Mouse (Mus musculus) kidney, postnatal 4 days (tissue): ENCODE results near the gene Mipol1.

Experiments used
- DNase-seq, 2 experiments: peaks; one replicate each; pipeline ENCODE4 v3.0.0; 2021; ENCODE audit warnings: mixed read lengths in 2 of 2

Mipol1 gene

DNA sequence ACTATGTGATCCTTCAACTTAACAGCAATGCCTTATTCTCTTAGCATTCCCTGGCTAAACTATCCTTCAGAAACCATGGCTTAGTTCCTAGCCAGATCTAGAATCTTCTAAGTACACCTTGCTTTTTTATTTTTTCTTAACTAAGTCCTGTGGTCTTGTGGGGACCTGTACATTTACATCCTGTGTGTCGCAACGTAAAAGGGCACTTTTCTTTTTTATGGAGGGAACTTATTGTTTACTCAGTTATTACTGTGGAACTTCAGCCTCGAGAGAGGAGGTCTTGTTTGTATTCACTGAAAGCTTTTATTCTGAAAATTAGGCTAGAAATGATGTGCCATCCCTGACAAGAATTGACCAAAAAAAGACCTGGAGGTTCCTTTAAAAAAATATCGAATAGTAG lies 298.1 kb downstream of the Mipol1 start:
- no peak for DNase-seq

- DNase-seq = no peak
These were observed 300.2 kb downstream of the Mipol1 start for GRCm38 (mm10) chr12:57530474-57530873.

GRCm38 (mm10) chr12:57534517-57534878 lies 304.3 kb downstream of the Mipol1 start:
- DNase-seq = no peak

DNA sequence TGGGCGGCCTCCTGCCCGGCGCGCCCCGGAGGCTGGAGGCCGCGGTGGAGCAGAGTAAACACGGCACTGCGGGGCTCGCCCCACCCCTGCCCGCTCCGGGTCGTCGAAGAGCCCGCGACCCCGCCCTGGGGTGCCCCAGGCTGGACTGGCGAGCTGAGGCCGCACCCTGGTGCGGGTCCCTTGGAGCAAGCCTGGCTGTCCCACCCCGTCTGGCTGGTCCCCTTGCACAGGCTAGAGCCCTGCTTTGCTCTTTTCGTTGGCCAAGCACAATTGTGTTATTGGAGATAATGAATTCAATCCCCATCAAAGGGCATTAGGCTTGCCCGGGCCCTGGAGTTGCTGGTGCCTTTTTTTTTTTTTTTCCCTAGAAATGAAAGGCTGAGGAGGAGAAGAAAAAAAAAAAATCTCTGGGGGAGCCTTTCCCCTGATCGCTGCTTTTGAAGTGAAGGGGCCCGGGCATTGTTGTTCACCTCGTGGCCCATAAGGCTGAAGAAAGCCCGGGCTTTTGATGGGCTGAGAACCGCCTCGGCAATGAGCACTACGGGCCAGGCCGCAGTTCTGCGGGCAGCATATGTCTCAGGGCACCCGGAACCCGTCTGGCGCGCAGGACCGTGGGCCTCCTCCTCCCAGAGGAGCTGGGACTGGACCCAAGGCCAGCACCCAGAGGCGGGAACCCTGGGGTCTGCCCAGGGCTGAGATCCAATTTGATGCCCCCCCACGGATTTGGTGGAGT lies 304.8 kb downstream of the Mipol1 start:
- DNase-seq = peak in 1 of 2 experiments; percentile 26

DNA sequence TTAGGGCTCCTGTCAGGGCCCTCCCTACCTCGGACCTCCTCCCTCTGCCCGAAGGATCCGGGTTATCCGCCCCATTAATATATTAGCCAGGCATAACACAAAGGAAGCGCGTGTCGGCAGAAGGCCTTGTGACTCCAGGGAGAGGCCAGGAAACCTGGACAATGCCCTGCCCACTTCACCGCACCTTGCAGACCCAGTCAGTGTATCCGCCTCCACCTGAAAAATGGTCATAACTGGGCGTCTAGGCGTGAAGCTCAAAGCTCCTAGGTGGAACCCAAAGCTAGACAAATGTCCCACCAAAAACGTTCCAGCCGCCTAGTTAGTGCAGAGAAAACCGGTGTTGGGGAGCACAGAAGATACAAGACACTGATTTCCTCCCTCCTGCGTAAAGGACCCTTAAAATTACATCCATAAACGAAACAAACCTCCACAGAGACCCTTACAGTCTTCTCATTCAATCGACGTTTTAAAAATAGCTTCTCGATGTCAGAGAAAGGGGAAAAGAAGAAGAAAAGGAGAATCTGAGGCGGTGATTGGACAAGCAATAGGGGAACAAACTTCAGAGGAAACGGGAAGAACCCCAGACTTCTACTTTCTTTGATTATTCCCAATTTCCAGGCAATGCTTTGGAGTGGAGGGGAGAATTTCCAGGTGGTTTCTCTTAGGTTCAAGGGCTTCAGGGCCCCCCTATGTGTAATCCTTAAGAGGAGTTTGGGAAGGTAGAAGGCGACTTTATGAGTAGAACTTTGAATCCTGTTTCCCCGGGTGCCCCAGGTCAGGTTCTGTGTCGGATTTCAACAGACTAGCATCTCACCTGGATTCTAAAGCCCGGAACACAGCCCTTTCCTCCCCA lies 306.1 kb downstream of the Mipol1 start:
- peak in 1 of 2 experiments; percentile 28 for DNase-seq

GRCm38 (mm10) chr12:57536909-57537670 lies 306.9 kb downstream of the Mipol1 start:
- DNase-seq = peak in 1 of 2 experiments; percentile 26

DNA sequence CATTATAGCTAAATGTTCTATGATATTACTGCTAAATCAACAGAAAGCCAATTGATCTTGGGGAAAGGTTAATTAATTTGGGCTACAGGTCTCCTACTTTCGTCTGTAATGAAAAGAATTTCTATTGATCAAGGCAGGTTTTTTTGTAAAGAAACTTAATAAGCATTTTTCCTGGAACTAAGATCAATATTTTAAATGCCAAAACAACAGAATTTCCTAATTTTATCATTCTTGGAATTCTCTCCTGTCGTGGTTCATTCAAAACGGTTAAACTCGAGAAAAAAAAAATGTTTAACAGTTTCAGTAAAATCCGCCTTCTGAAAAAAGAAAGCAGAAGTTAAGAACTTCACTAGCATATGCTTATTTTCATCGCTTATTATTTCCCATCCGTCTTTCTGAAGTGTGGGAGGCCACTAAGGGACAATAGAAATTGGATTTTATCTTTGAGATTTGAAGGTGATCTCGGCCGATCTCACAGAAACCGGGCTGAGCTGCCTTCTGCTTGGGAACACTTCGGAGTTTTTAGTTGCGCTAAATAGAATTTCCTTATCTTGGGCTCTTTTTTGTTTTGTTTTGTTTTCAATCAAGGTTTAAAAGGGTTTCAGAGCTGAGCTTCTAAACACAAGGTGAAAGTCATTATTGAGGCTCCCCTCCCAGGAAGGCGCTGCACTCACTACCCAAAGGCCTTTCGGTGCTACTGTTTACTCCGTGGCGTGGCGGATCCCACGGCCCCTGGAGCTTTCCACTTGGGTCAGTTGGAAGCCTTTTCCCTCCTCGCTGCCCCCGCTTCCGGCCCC lies 307.8 kb downstream of the Mipol1 start:
- DNase-seq = peak in 1 of 2 experiments; percentile 41

- DNase-seq = peak; percentile 54 to 68
These were observed 308.6 kb downstream of the Mipol1 start for GRCm38 (mm10) chr12:57538588-57539550.

GRCm38 (mm10) chr12:57539551-57539985 lies 309.3 kb downstream of the Mipol1 start:
- peak in 1 of 2 experiments; percentile 61 for DNase-seq

DNA sequence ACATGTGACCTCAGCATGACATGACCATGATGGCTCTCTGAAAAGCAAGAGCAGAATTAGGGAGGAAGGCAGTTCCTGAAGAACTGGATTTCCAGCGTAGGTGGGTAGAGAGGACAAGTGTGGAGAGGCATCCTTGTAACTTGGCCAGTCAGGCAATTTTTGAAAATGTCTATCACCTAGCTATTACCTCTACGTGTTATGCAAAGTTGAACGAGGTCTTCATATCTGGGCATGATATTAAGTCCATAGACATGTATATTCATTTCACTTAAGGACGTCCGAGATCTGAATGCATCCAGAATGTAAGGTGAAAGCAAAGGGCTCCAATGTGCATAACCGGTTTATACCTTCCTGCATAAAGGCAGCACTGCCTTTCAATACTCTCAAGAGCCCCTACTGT lies 310.9 kb downstream of the Mipol1 start:
- DNase-seq = no peak

- DNase-seq = peak in 1 of 2 experiments; percentile 48
These were observed 311.9 kb downstream of the Mipol1 start for GRCm38 (mm10) chr12:57541931-57542745.

- DNase-seq = peak in 1 of 2 experiments; percentile 34
These were observed 312.8 kb downstream of the Mipol1 start for GRCm38 (mm10) chr12:57542746-57543626.

GRCm38 (mm10) chr12:57543627-57543991 lies 313.4 kb downstream of the Mipol1 start:
- peak in 1 of 2 experiments; percentile 19 for DNase-seq

GRCm38 (mm10) chr12:57544641-57545370 lies 314.6 kb downstream of the Mipol1 start:
- DNase-seq = peak; percentile 82 to 87

GRCm38 (mm10) chr12:57545371-57546241 lies 315.4 kb downstream of the Mipol1 start:
- DNase-seq = peak in 1 of 2 experiments; percentile 62
